Comparison of ENCODE assay signal across 9 mouse cellular contexts in genomic region chr8:83721405-83722025, GRCm38 (mm10). TPM values are rescaled to one million over a fixed set of nuclear protein-coding genes. Genes with fewer than 3 reads are reported as not detected.
DNase-seq lines count a peak whose midpoint lies in the region; ATAC-seq lines count a peak whose summit lies in the region.
"Had no signal": no experiment of that assay in that cellular context is flagged by ENCODE, and none has a peak within 500 bp of the region (broad histone marks: within the 10 kb centered on the region; RNA-seq: fewer than 3 reads in every experiment).

No protein-coding gene starts in this region.

- DNase-seq in CD4-positive, CD25-positive, alpha-beta regulatory T cell, adult 2 months (ENCODE audit: low read depth, low spot score): peak; percentile 35
- DNase-seq in adrenal gland, postnatal 36 days: peak; percentile 66 to 79
- peak; percentile 83 for DNase-seq in heart, postnatal 4 days
- DNase-seq in lung, postnatal 25 days (ENCODE audit: low spot score): peak; percentile 85
- no peak for DNase-seq in left cerebral cortex, postnatal 25 days (ENCODE audit: low spot score in 2 of 2)
- no peak for DNase-seq in left cerebral cortex, adult 11 months (ENCODE audit: low spot score)
- DNase-seq: thymus, postnatal 14 days had no signal

- intact Hi-C loops in left cerebral cortex, postnatal 25 days (cut with DNase I): no loop called here

- ATAC-seq in CD4-positive, CD25-positive, alpha-beta regulatory T cell, adult 4 months: no peak
- no peak for ATAC-seq in erythroblast, adult 5-6 weeks (replicated peaks; ENCODE audit: low FRiP score, poor library complexity, severe bottlenecking)

RNA-seq across cellular contexts. Expression of gene Ddx39, which starts 6.5 kb away (rescaled TPM):
- polyA plus RNA-seq in CD4-positive, CD25-positive, alpha-beta regulatory T cell, adult 4 months (2017; shearing (Covaris generic)): 100 to 1,000 TPM; 153 to 208 TPM
- 10 to 100 TPM; 21.6 to 24.8 TPM for total RNA-seq in adrenal gland, postnatal 36 days (2021)
- 10 to 100 TPM; 68.1 to 69.0 TPM for total RNA-seq in heart, postnatal 4 days (2021)
- 10 to 100 TPM; 17.4 to 18.2 TPM for total RNA-seq in left cerebral cortex, postnatal 25 days (2021)
- total RNA-seq in erythroblast, adult 5-6 weeks (2015; ENCODE audit: low replicate concordance): 20.1 and 40.0 TPM in 2 replicates
- total RNA-seq in erythroblast, adult 5-6 weeks (2017; ENCODE audit: low replicate concordance): 36.5 and 37.3 TPM in 2 replicates

RNA-seq across cellular contexts. Expression of gene Adgre5, which starts 19.6 kb away (rescaled TPM):
- polyA plus RNA-seq in CD4-positive, CD25-positive, alpha-beta regulatory T cell, adult 4 months (2017; shearing (Covaris generic)): 100 to 1,000 TPM; 199 to 267 TPM
- 10 to 100 TPM; 33.8 to 34.6 TPM for total RNA-seq in adrenal gland, postnatal 36 days (2021)
- 10 to 100 TPM; 62.8 to 63.4 TPM for total RNA-seq in heart, postnatal 4 days (2021)
- total RNA-seq in left cerebral cortex, postnatal 25 days (2021): 1 to 10 TPM; 9.0 to 9.6 TPM
- 31.8 and 56.7 TPM in 2 replicates for total RNA-seq in erythroblast, adult 5-6 weeks (2015; ENCODE audit: low replicate concordance)
- total RNA-seq in erythroblast, adult 5-6 weeks (2017; ENCODE audit: low replicate concordance): 17.1 and 27.1 TPM in 2 replicates

RNA-seq across cellular contexts. Expression of gene Pkn1, which starts 22.5 kb away (rescaled TPM):
- 10 to 100 TPM; 21.0 to 25.9 TPM for polyA plus RNA-seq in CD4-positive, CD25-positive, alpha-beta regulatory T cell, adult 4 months (2017; shearing (Covaris generic))
- 100 to 1,000 TPM in 1 of 2 experiments, 10 to 100 TPM in 1; 98.0 to 123 TPM for total RNA-seq in adrenal gland, postnatal 36 days (2021)
- 10 to 100 TPM; 52.7 to 53.4 TPM for total RNA-seq in heart, postnatal 4 days (2021)
- total RNA-seq in left cerebral cortex, postnatal 25 days (2021): 10 to 100 TPM; 53.2 to 72.7 TPM
- total RNA-seq in erythroblast, adult 5-6 weeks (2015; ENCODE audit: low replicate concordance): 5.2 and 9.0 TPM in 2 replicates
- total RNA-seq in erythroblast, adult 5-6 weeks (2017; ENCODE audit: low replicate concordance): 22.3 and 30.6 TPM in 2 replicates

RNA-seq across cellular contexts. Expression of gene Ptger1, which starts 55.0 kb away (rescaled TPM):
- polyA plus RNA-seq in CD4-positive, CD25-positive, alpha-beta regulatory T cell, adult 4 months (2017; shearing (Covaris generic)): 1 to 10 TPM; 1.2 TPM
- 1 to 10 TPM in 1 of 2 experiments, under 1 TPM in 1; 0.63 to 2.2 TPM for total RNA-seq in adrenal gland, postnatal 36 days (2021)
- 1 to 10 TPM in 1 of 2 experiments, under 1 TPM in 1; 0.33 to 1.1 TPM for total RNA-seq in heart, postnatal 4 days (2021)
- 1 to 10 TPM; 1.2 to 1.5 TPM for total RNA-seq in left cerebral cortex, postnatal 25 days (2021)
- 0.21 TPM in 1 of 2 replicates, not detected in the other for total RNA-seq in erythroblast, adult 5-6 weeks (2015; ENCODE audit: low replicate concordance)
- total RNA-seq in erythroblast, adult 5-6 weeks (2017; ENCODE audit: low replicate concordance): 0.56 and 0.60 TPM in 2 replicates

Comparison
In these comparisons a context has a peak if more than half of its experiments do, and no peak if none do; other contexts are left out.
1. DNase-seq: peak in CD4-positive, CD25-positive, alpha-beta regulatory T cell, adult 2 months (single experiment), adrenal gland, postnatal 36 days (2 of 2), heart, postnatal 4 days (single experiment) and lung, postnatal 25 days (single experiment); none in left cerebral cortex, postnatal 25 days (0 of 2) and left cerebral cortex, adult 11 months (single experiment).